Mouse (Mus musculus) forebrain, embryonic 11.5 days (tissue): Measurements from ENCODE around the gene Qrfp. TPM values are rescaled to one million over a fixed set of nuclear protein-coding genes. Genes with fewer than 3 reads are reported as not detected.

ENCODE experiments used
- ATAC-seq: fragments of 200-750 bp; cut with Nextera tagmentation; replicated peaks from 2 replicates; pipeline ENCODE4 v1.8.0; 2017; ENCODE audit warnings: moderate TSS enrichment; ENCODE audit not compliant: low FRiP score
- DNase-seq: peaks from one replicate; pipeline ENCODE4 v3.0.0-alpha.2; 2017; ENCODE audit warnings: low spot score
- H3K27ac ChIP-seq: fragments of 300-500 bp; sonication (generic); 2 replicates; pipeline ENCODE4 v1.5.1; 2014; ENCODE audit warnings: low read depth, low read length
- H3K27me3 ChIP-seq: fragments of 300-500 bp; sonication (generic); 2 replicates; pipeline ENCODE4 v1.6.1; 2014; ENCODE audit warnings: mild to moderate bottlenecking, low read length, mixed read lengths; ENCODE audit not compliant: control insufficient read depth, insufficient read depth
- H3K36me3 ChIP-seq: fragments of 300-500 bp; sonication (generic); 2 replicates; pipeline ENCODE4 v1.6.1; 2014; ENCODE audit warnings: mild to moderate bottlenecking, low read length, moderate library complexity, mixed read lengths; ENCODE audit not compliant: control insufficient read depth, insufficient read depth
- H3K4me1 ChIP-seq: fragments of 300-500 bp; sonication (generic); replicated peaks from 2 replicates; pipeline ENCODE4 v1.6.1; 2014; ENCODE audit warnings: low read length, mixed read lengths; ENCODE audit not compliant: control insufficient read depth, insufficient read depth
- H3K4me2 ChIP-seq: fragments of 300-500 bp; sonication (generic); 2 replicates; pipeline ENCODE4 v1.6.1; 2014; ENCODE audit warnings: low read depth, mild to moderate bottlenecking, low read length, moderate library complexity, mixed read lengths; ENCODE audit not compliant: severe bottlenecking
- H3K4me3 ChIP-seq: fragments of 300-500 bp; sonication (generic); 2 replicates; pipeline ENCODE4 v1.5.1; 2014; ENCODE audit warnings: low read depth, low read length
- H3K9ac ChIP-seq: fragments of 300-500 bp; sonication (generic); 2 replicates; pipeline ENCODE4 v1.6.1; 2014; ENCODE audit warnings: low read length
- H3K9me3 ChIP-seq: fragments of 300-500 bp; sonication (generic); 2 replicates; pipeline ENCODE4 v1.6.1; 2016; ENCODE audit warnings: low read length, mixed read lengths; ENCODE audit not compliant: control insufficient read depth
- WGBS: fragments of 180-500 bp; shearing (Covaris S2); extraction: QIAGEN DNeasy Blood & Tissue Kit; methylation state at CpG from one replicate; pipeline ENCODE4 v1.1.7; 2014; 5-methylcytosine and 5-hydroxymethylcytosine counted together
- polyA plus RNA-seq: library from polyadenylated mRNA; unstranded; fragments of >200 nt; fragmentation: Nextera tagmentation; extraction: Ambion mirVana; gene quantifications from 2 replicates; pipeline ENCODE4 v1.2.1, GENCODE M21; 2014

Gene Qrfp
- polyA plus RNA-seq, 1 experiment from 2014 or later, result 0.16 TPM

- Histone ChIP-seq H3K4me2 (no peak overlapping the region), H3K27me3 (peaks cover 6% of the 10 kb centered on the region), H3K4me3 (no peak overlapping the region), H3K9ac (no peak overlapping the region), H3K4me1 (peaks cover 11% of the 10 kb centered on the region), H3K9me3 (no peaks in the 10 kb centered on the region), H3K36me3 (no peaks in the 10 kb centered on the region), H3K27ac (no peak overlapping the region)
- 91% methylated on average over 16 of the region's 16 CpGs for WGBS
- DNase-seq (no peak), ATAC-seq (no peak)
Observed at GRCm38 (mm10) chr2:31825469-31825911, 15.1 kb upstream of the Qrfp start.

- H3K27ac ChIP-seq, result no peak overlapping the region
- no peak overlapping the region for H3K4me2 ChIP-seq
- ATAC-seq (no peak), DNase-seq (peak; percentile 71)
- H3K9ac ChIP-seq, result no peak overlapping the region
- H3K4me1 ChIP-seq, result peaks cover 11% of the 10 kb centered on the region
- H3K36me3 ChIP-seq, result no peaks in the 10 kb centered on the region
- 73% methylated on average over 12 of the region's 15 CpGs for WGBS
- peaks cover 6% of the 10 kb centered on the region for H3K27me3 ChIP-seq
- no peak overlapping the region for H3K4me3 ChIP-seq
- no peaks in the 10 kb centered on the region for H3K9me3 ChIP-seq
Observed at GRCm38 (mm10) chr2:31823933-31824730, 13.8 kb upstream of the Qrfp start.

- H3K4me3 ChIP-seq, result peak overlapping the region; percentile 9
- H3K36me3 ChIP-seq, result no peaks in the 10 kb centered on the region
- H3K4me2 ChIP-seq, result peak overlapping the region; percentile 49
- peaks cover 6% of the 10 kb centered on the region for H3K27me3 ChIP-seq
- WGBS, result 15% methylated on average over 39 of the region's 39 CpGs
- peak; percentile 64 for ATAC-seq
- H3K9me3 ChIP-seq, result no peaks in the 10 kb centered on the region
- H3K4me1 ChIP-seq, result peaks cover 8% of the 10 kb centered on the region
- DNase-seq, result peak; percentile 59
- H3K27ac ChIP-seq, result no peak overlapping the region
- peak overlapping the region; percentile 27 for H3K9ac ChIP-seq
Observed at GRCm38 (mm10) chr2:31822524-31823371, 12.4 kb upstream of the Qrfp start.

GRCm38 (mm10) chr2:31815367-31815766 lies 5.0 kb upstream of the Qrfp start:
- Histone ChIP-seq H3K4me1 (no peaks in the 10 kb centered on the region), H3K9ac (no peak overlapping the region), H3K27ac (no peak overlapping the region), H3K9me3 (no peaks in the 10 kb centered on the region), H3K27me3 (no peaks in the 10 kb centered on the region), H3K36me3 (no peaks in the 10 kb centered on the region), H3K4me3 (no peak overlapping the region), H3K4me2 (no peak overlapping the region)
- WGBS, result 31% methylated on average over 5 of the region's 5 CpGs
- ATAC-seq (no peak), DNase-seq (peak; percentile 81)

- H3K27me3 ChIP-seq, result no peaks in the 10 kb centered on the region
- no peaks in the 10 kb centered on the region for H3K9me3 ChIP-seq
- no peak for ATAC-seq
- peaks cover 5% of the 10 kb centered on the region; the same call in 1 of the 2 replicates for H3K4me1 ChIP-seq
- no peak for DNase-seq
- H3K4me3 ChIP-seq, result no peak overlapping the region
- no peak overlapping the region for H3K9ac ChIP-seq
- H3K36me3 ChIP-seq, result no peaks in the 10 kb centered on the region
- H3K27ac ChIP-seq, result no peak overlapping the region
- H3K4me2 ChIP-seq, result no peak overlapping the region
- WGBS, result 84% methylated on average over 7 of the region's 7 CpGs
Observed at GRCm38 (mm10) chr2:31814699-31815098, 4.3 kb upstream of the Qrfp start.

GRCm38 (mm10) chr2:31813641-31814040 lies 3.3 kb upstream of the Qrfp start:
- DNase-seq (no peak), ATAC-seq (no peak)
- peaks cover 11% of the 10 kb centered on the region; the same call in 1 of the 2 replicates for H3K4me1 ChIP-seq
- no peak overlapping the region for H3K9ac ChIP-seq
- no peaks in the 10 kb centered on the region for H3K27me3 ChIP-seq
- no peak overlapping the region for H3K27ac ChIP-seq
- H3K9me3 ChIP-seq, result no peaks in the 10 kb centered on the region
- no peaks in the 10 kb centered on the region for H3K36me3 ChIP-seq
- no peak overlapping the region for H3K4me3 ChIP-seq
- WGBS, result 89% methylated on average over 4 of the region's 4 CpGs
- H3K4me2 ChIP-seq, result no peak overlapping the region

GRCm38 (mm10) chr2:31811086-31811958 lies 942 bp upstream of the Qrfp start:
- Histone ChIP-seq H3K27me3 (no peaks in the 10 kb centered on the region), H3K9me3 (no peaks in the 10 kb centered on the region), H3K4me1 (peaks cover 23% of the 10 kb centered on the region), H3K36me3 (no peaks in the 10 kb centered on the region), H3K9ac (no peak overlapping the region), H3K4me3 (no peak overlapping the region), H3K27ac (no peak overlapping the region), H3K4me2 (no peak overlapping the region)
- ATAC-seq (no peak), DNase-seq (no peak)
- WGBS, result 85% methylated on average over 14 of the region's 14 CpGs

GRCm38 (mm10) chr2:31809358-31809740 lies 1.0 kb downstream of the Qrfp start:
- no peak overlapping the region for H3K9ac ChIP-seq
- ATAC-seq (no peak), DNase-seq (no peak)
- H3K36me3 ChIP-seq, result no peaks in the 10 kb centered on the region
- 0 out of 2 replicates have a peak overlapping the region, but pooled peaks have one; percentile 11 for H3K4me2 ChIP-seq
- H3K27ac ChIP-seq, result no peak overlapping the region
- WGBS, result 52% methylated on average over 2 of the region's 2 CpGs
- peaks cover 31% of the 10 kb centered on the region for H3K4me1 ChIP-seq
- H3K27me3 ChIP-seq, result no peaks in the 10 kb centered on the region
- no peak overlapping the region for H3K4me3 ChIP-seq
- no peaks in the 10 kb centered on the region for H3K9me3 ChIP-seq
